Mouse (Mus musculus): ENCODE results near the gene Il10. TPM values are rescaled to one million over a fixed set of nuclear protein-coding genes. Genes with fewer than 3 reads are reported as not detected.

Il10 gene
- total and polyA plus RNA-seq, 2 experiments from 2014 or later, result not detected

DNA sequence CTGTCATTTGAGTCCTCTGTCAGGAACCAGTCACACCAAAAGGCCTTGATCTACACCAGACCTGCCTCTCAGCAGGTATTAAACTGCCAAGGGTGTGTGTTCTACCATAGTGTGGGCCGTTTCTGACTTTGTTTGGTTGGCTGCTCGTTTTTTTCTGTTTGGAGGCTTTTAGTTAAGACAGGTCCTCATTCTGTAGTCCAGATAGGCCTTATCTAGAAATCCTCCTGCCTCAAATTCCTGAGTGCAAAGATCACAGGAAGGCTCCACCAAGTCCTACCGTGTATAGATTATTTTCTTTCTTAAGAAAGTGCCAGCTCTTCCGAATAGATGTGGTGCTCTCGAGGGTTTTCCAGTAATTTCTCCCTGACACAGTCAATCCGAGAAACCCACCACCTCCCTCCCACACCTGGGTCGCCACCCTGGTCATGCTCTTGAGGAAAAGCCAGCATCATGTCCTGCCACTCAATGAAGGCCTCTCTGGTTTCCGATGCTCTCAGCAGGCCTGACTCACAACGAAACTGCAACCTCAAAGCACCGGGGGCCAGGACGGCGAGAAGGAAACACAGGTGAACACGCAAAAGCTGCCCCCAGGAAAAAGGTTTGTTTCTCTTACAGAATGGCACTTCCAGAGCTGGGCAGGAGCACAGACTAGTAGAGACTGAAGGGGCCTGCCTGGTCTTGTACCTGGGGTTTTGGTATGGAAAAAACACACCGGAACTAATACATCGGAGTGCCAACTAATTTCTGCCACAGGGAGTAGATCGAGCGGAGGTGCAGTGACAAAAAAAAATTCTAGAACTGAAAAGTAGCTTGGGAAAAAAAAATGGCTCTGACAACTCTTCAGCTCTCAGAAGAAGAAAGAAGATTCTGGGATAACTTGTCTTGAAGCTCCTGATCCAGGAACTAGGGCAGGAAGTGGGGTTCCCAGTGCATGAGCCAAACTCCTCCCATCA lies 9.2 kb upstream of the Il10 start:
- no peaks in the 10 kb centered on the region for H3K27me3 ChIP-seq (ENCODE audit: insufficient read depth, low read length)
- no peaks in the 10 kb centered on the region for H3K9me3 ChIP-seq (ENCODE audit: low read length)
- no peaks in the 10 kb centered on the region for H3K4me1 ChIP-seq (ENCODE audit: insufficient read depth, low read length)
- H3K9ac ChIP-seq (replicated peaks; ENCODE audit: low read length, poor library complexity, severe bottlenecking), result no peak overlapping the region
- H3K4me3 ChIP-seq (ENCODE audit: low read depth, low read length), result no peak overlapping the region
- 83% methylated on average over 17 of the region's 17 CpGs for WGBS
- H3K36me3 ChIP-seq (ENCODE audit: insufficient read depth, low read length), result no peaks in the 10 kb centered on the region
- no peak for TF ChIP-seq CTCF (IDR thresholded peaks at IDR 0.05)
- DNase-seq (ENCODE audit: low spot score) (no peak), ATAC-seq (ENCODE audit: low FRiP score) (no peak)
- no peak overlapping the region for H3K4me2 ChIP-seq (ENCODE audit: low read depth, low read length, poor library complexity, severe bottlenecking)
- H3K27ac ChIP-seq (ENCODE audit: low read depth, low read length), result no peak overlapping the region

DNA sequence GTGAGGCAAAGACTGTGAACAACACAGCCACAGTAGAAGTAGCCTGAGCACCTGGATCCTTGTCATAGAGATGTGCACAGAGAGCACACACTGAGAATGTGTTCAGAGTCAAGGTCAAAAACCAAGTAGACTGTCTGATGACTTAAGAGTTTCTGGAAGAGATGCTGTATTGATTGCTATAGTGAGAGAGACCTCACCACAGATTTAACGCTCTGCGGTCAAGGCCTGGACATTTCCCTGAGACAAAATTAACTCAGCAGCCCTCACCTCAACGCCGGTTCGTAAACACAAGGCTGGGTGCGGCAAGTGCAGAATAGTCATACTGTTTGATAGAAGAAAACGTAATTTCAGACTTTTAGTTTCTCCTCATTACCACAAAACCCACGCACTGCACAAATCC lies 7.2 kb upstream of the Il10 start:
- Histone ChIP-seq H3K4me2 (ENCODE audit: low read depth, low read length, poor library complexity, severe bottlenecking) (no peak overlapping the region), H3K9me3 (ENCODE audit: low read length) (no peaks in the 10 kb centered on the region), H3K36me3 (ENCODE audit: insufficient read depth, low read length) (no peaks in the 10 kb centered on the region), H3K4me3 (ENCODE audit: low read depth, low read length) (no peak overlapping the region), H3K27ac (ENCODE audit: low read depth, low read length) (no peak overlapping the region), H3K9ac (replicated peaks; ENCODE audit: low read length, poor library complexity, severe bottlenecking) (no peak overlapping the region), H3K27me3 (ENCODE audit: insufficient read depth, low read length) (no peaks in the 10 kb centered on the region), H3K4me1 (ENCODE audit: insufficient read depth, low read length) (no peaks in the 10 kb centered on the region)
- WGBS, result 78% methylated on average over 8 of the region's 8 CpGs
- DNase-seq (ENCODE audit: low spot score), result no peak
- ATAC-seq (ENCODE audit: low FRiP score), result no peak
- TF ChIP-seq CTCF (IDR thresholded peaks at IDR 0.05), result no peak

DNA sequence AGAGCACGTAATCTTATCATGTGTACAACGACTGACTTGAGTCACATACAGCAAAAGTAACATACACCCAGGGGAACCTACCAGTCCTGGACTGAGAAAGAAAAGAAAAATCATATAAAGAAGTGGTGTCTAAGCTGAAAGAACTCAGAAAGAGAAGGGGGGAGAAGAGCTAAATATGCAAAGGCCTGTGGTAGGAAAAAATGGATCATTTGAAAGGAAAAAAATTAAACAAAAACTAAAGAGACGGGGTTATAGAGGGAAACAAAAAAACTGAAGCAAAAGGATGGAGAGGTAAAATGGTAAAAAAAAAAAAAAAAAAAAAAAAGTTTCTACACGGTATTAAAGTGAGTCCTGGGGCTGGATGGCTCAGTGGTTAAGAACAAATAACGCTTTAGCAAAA lies 5.7 kb upstream of the Il10 start:
- WGBS, result 97% methylated on average over 5 of the region's 5 CpGs
- H3K27me3 ChIP-seq (ENCODE audit: insufficient read depth, low read length), result no peaks in the 10 kb centered on the region
- TF ChIP-seq CTCF (IDR thresholded peaks at IDR 0.05), result no peak

DNA sequence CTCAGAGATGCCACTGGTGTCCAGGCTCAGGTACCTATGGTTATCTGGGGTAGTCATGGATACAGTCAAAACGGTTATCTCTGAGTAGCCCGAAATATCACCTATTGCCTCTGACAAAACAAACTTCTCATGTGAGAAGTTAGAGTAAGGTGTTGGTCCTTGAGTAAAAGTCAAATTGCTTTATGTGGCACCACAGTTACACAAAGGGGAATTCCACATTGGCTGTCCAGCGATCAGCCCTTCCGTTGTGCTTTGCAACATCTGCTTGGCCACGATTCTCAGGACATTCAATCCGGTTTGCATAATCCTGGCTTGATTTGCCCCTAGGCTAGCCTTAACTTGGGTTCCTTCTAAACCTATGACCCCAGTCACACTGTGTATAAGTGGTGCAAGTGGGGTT lies 4.4 kb upstream of the Il10 start:
- Histone ChIP-seq H3K4me2 (ENCODE audit: low read depth, low read length, poor library complexity, severe bottlenecking) (no peak overlapping the region), H3K9ac (replicated peaks; ENCODE audit: low read length, poor library complexity, severe bottlenecking) (no peak overlapping the region), H3K27me3 (ENCODE audit: insufficient read depth, low read length) (no peaks in the 10 kb centered on the region), H3K4me1 (ENCODE audit: insufficient read depth, low read length) (no peaks in the 10 kb centered on the region), H3K36me3 (ENCODE audit: insufficient read depth, low read length) (no peaks in the 10 kb centered on the region), H3K4me3 (ENCODE audit: low read depth, low read length) (no peak overlapping the region), H3K9me3 (ENCODE audit: low read length) (no peaks in the 10 kb centered on the region), H3K27ac (ENCODE audit: low read depth, low read length) (no peak overlapping the region)
- WGBS, result 89% methylated on average over 6 of the region's 6 CpGs
- ATAC-seq (ENCODE audit: low FRiP score) (no peak), DNase-seq (ENCODE audit: low spot score) (no peak)
- no peak for TF ChIP-seq CTCF (IDR thresholded peaks at IDR 0.05)

More for the DNA sequence above, 5.7 kb upstream of the Il10 start:
- H3K4me1 ChIP-seq (ENCODE audit: insufficient read depth, low read length), result no peaks in the 10 kb centered on the region
- H3K27ac ChIP-seq (ENCODE audit: low read depth, low read length), result no peak overlapping the region
- DNase-seq (ENCODE audit: low spot score), result no peak
- ATAC-seq (ENCODE audit: low FRiP score), result no peak
- H3K4me2 ChIP-seq (ENCODE audit: low read depth, low read length, poor library complexity, severe bottlenecking), result no peak overlapping the region
- no peak overlapping the region for H3K4me3 ChIP-seq (ENCODE audit: low read depth, low read length)
- no peaks in the 10 kb centered on the region for H3K36me3 ChIP-seq (ENCODE audit: insufficient read depth, low read length)
- no peaks in the 10 kb centered on the region for H3K9me3 ChIP-seq (ENCODE audit: low read length)
- H3K9ac ChIP-seq (replicated peaks; ENCODE audit: low read length, poor library complexity, severe bottlenecking), result no peak overlapping the region

DNA sequence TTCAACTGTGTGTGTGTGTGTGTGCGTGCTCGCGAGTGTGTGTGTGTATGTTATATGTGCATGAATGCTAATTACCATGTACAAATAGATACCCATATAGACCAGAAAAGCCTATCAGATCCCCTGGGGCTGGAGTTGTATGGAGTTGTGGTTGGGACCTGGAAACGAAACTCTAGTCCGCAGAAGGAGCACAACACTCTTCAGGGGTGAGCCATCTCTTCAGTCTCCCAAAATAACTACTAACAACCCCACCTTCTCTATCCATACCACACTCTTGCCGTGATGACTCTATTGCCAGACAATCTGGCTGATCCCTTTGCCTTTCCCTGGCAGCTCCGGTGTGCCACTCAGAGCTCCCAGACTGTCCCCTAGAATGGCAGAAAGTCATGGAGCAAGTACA lies 3.8 kb upstream of the Il10 start:
- no peak for TF ChIP-seq CTCF (IDR thresholded peaks at IDR 0.05)
- H3K4me3 ChIP-seq (ENCODE audit: low read depth, low read length), result no peak overlapping the region
- no peaks in the 10 kb centered on the region for H3K27me3 ChIP-seq (ENCODE audit: insufficient read depth, low read length)
- no peaks in the 10 kb centered on the region for H3K4me1 ChIP-seq (ENCODE audit: insufficient read depth, low read length)
- DNase-seq (ENCODE audit: low spot score) (no peak), ATAC-seq (ENCODE audit: low FRiP score) (no peak)
- H3K9ac ChIP-seq (replicated peaks; ENCODE audit: low read length, poor library complexity, severe bottlenecking), result no peak overlapping the region
- no peak overlapping the region for H3K4me2 ChIP-seq (ENCODE audit: low read depth, low read length, poor library complexity, severe bottlenecking)
- H3K9me3 ChIP-seq (ENCODE audit: low read length), result no peaks in the 10 kb centered on the region
- 94% methylated on average over 7 of the region's 7 CpGs for WGBS
- no peaks in the 10 kb centered on the region for H3K36me3 ChIP-seq (ENCODE audit: insufficient read depth, low read length)
- H3K27ac ChIP-seq (ENCODE audit: low read depth, low read length), result no peak overlapping the region
